Mouse (Mus musculus) layer of hippocampus, adult 11-12 months (tissue): Measurements from ENCODE around the gene C77080.
A peak's percentile ranks its signal among the peaks of the same experiment; 100 is the strongest.

Experiments
- DNase-seq: peaks from one replicate; pipeline ENCODE4 v3.0.0; 2022; ENCODE audit warnings: low spot score

C77080 gene

GRCm38 (mm10) chr4:129266821-129267220, 5.6 kb upstream of the C77080 start:
- DNase-seq, result no peak

DNA sequence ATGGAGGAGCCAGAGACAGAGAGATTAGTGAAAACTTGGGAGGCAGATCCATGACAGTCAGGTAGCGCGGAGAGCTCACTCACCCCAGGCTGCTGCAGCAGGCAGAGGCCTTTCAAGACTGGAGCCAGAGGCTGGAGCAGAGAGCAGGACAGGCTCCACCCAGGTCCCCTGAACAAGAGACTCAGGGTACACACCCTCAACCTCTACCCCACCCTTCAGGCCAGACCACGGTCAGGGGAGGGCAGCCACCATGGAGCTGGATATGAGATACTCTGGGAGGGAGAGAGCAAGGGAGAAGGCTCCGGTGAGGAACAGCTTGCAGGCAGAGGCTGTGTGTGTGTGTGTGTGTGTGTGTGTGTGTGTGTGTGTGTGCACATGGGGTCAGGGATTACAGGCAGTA, 5.0 kb upstream of the C77080 start:
- no peak for DNase-seq

- DNase-seq, result peak; percentile 39
Measured at GRCm38 (mm10) chr4:129263225-129264021, 2.2 kb upstream of the C77080 start.

DNA sequence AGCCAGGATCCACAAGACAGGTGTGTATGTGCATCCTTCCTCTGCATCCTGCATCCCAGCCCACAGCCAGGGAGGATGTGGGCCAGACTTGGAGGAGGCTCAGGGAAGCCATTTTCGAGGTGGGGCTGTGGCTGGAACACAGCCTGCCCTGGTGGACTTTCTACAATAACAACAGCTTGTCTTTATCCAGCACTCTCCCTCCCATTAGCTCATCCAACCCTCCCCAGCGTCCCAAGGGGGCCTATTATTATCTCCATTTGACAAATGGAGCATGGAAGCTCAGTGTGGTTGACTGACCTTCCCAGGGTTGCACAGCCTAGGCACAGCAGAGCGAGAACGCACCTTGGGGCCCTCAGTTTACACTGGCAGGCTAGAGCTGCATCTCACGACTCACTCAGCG, 526 bp downstream of the C77080 start:
- DNase-seq, result no peak

DNA sequence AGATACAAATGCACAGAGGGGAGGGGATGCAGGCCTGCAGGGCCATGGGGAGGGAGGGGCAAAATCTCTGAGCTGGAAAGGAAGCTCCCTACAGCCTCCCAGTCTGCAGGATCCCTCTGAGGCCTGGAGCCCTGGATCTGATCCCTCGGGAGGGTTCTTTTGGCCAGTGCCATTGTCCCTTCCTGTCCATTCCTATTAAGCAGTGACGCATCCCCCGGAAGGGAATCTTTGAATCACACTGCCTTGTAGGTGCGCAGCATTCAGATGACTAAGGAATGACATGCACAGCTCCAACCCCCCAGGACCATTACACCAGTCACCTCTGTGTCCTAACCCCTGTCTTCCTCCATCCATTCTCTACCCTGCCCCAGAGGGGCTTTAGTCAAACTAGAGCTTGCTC, 2.1 kb downstream of the C77080 start:
- no peak for DNase-seq

GRCm38 (mm10) chr4:129256450-129257380, 4.5 kb downstream of the C77080 start:
- no peak for DNase-seq

DNA sequence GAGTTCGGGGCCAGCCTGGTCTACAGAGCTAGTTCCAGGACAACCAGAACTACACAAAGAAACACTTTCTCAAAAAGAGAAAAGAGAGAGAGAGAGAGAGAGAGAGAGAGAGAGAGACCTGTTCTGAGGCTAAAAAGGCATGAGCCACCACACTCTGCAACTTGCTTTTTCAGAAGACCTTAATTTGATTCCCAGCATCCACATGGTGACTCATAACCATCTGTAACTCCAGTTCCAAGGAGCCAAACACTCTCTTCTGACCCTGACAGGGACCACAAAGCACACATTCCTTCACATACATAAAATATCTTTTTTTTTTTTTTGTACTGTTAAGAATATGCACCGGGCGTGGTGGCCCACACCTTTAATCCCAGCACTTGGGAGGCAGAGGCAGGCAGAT, 6.6 kb downstream of the C77080 start:
- no peak for DNase-seq

DNA sequence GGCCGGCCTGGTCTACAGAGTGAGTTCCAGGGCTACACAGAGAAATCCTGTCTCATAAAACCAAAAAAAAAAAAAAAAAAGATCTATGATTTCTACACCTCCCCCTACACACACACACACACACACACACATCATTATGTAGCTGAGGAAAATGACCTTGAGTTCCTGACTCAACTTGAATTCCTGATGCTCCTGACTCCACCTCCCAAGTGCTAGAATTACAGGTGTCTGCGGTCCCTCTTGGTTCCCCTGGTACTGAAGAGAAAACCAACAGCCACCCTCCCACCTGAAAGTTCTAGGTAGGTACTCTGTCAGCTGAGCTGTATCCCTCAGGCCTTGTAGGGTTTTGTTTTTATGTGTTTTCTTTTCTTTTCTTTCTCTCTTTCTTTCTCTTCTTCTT, 8.7 kb downstream of the C77080 start:
- DNase-seq, result no peak

GRCm38 (mm10) chr4:129251482-129252125, 9.6 kb downstream of the C77080 start:
- DNase-seq, result no peak

GRCm38 (mm10) chr4:129250759-129251481, 10.3 kb downstream of the C77080 start:
- DNase-seq, result no peak

DNA sequence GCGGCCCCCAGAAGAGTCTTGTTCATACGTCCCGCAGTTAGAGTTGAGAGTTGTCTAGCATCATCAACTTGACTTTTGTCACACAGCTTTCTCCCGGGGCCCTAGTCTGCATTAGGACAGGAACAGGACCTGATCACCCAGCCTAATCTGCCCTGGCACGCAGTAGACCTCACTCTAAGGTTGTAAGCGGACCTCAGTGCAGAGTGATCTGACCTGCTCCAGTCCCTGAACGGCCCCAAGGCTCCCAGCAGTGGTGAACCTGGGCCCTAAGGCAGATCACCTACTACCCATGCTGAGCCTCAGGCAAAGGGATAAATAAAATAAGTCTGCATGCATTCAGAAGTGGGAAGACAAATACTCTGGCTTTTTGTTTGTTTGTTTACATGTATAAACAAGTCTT, 11.9 kb downstream of the C77080 start:
- DNase-seq, result no peak

DNA sequence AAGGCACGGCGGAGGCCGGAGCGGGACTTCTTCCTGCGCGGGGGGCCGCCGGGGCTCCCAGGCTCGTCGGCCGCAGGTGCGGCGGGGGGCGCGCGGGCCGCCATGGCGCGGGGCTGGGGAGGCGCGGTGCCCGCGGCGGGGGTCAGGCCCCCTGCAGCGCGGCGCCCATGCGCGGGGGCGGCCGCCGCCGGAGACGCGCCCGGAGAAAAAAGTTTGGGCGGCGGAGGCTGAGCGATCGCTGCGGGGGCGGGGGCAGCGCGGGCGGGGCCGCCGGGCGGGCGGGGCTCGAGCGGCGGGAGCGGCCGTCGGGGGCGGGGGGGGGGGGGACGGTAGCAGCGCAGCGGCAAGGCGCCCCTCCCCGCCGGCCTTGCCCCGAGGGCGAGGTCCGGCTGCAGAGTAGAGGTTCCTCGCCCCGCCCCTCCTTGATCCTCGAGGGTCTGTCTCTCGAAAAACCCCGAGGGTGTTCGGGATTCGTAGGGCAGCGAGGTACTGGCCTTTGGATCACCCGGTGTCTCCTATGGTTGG, 12.9 kb downstream of the C77080 start:
- no peak for DNase-seq

DNA sequence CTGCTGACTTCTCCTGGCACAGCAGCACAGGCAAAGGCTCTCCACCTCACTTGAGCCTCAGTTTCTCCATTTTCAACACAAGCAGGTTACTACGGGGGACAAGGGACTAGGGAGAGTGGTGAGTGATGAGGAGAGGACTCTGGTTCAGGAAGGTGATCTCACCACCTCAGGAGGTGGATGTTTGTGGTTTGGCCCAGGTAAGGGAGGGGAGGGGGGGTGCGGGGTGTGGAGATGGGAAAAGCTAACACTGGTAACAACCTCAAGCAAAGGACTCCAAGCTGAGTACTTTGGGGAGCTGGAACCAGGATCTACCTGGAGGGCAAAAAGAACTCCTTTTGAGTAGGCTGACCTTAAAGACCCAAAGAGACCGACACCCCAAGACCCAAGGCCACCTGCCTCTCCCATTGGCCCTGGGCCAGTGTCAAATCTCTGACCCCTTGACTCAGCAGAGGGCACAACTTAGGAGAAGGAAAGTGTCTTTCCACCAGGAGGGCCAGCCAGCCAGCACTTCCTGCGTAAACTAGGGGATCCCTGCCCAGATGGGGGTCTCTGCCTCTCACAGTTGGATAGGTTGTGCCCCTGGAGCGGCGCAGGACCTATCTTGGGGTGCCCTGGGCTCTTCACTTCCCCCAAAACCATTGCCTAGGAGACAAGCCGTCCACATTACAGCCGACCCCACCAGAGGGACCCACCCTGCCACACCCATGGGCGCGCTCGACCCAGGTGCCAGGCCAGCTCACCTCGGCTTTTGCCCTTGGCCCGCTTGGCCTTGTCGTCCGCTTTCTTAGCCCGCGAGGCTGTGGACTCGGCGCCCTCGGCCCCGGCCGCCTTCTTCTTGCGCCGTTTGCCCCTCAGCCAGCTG, 13.6 kb downstream of the C77080 start:
- no peak for DNase-seq

- no peak for DNase-seq
Measured at GRCm38 (mm10) chr4:129246360-129247301, 14.6 kb downstream of the C77080 start.

- DNase-seq, result no peak
Measured at GRCm38 (mm10) chr4:129244802-129245201, 16.4 kb downstream of the C77080 start.

- DNase-seq, result no peak
Measured at GRCm38 (mm10) chr4:129242761-129243160, 18.4 kb downstream of the C77080 start.

DNA sequence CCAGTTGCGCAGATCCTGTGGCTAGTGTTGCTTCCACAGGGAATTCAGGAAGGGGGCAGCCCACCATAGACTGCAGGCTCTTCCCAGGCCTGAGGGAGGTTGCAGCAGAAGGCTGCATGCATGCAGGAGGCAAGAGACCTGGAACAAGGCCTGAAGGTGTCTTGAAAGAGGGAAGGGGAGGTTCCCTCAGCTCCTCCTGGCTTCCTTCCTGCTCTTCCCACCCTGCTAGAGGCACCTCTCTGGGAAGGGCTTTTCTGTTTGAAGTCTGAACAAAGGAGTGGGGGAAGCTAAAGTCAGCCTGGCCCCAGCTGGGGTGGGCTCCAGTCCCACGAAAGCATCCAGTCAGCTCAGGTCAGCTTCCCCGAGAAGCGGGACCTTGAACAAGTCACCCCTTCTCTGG, 18.9 kb downstream of the C77080 start:
- no peak for DNase-seq

DNA sequence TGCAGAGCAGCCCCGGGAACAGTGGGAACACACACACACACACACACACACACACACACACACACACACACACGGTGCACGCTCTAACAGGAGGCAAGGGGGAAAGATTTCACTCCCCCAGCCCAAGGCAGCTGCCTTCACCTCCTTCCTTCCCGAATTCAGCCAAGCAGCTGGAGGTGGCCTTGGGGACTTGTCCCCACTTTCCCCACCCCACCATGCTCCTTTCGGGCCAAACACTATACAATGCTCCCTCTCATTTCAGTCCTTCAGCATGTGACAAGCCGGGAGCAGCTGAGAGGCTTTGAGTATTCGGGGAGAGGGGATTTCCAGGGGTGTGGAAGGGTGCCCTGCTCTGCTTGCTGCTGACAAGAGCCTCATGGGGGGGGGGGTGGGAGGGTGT, 19.3 kb downstream of the C77080 start:
- DNase-seq, result no peak

GRCm38 (mm10) chr4:129239075-129239474, 22.1 kb downstream of the C77080 start:
- peak; percentile 65 for DNase-seq
